Mouse (Mus musculus) T-helper 17 cell (primary cell): Measurements from ENCODE around the gene Mrps33.

Experiments used
- in situ Hi-C, 2 experiments: fragments of 300-600 bp; cut with MboI, MseI; formaldehyde crosslinking; loops; 1 replicate in 1 of 2; 2 replicates in 1 of 2; pipeline ENCODE4 v1.15.1; 2025; ENCODE audit warnings: high pct_unique_total_duplicates in 2 of 2

The Mrps33 gene

GRCm38 (mm10) chr6:39810612-39811116 lies at the start of gene Mrps33:
Gene Mrps33, minus strand, starts transcription at chr6:39810988.
- in situ Hi-C loops, result loop anchor here in 1 of 2 experiments (25.0 kb wide), 1 partner anchor 652 kb away; the partner anchor contains the start of gene Ssbp1

- in situ Hi-C loops, result no loop called here
Measured at GRCm38 (mm10) chr6:39849667-39850066, 38.9 kb upstream of the Mrps33 start.

- in situ Hi-C loops, result no loop called here
Measured at GRCm38 (mm10) chr6:39848766-39849165, 38.0 kb upstream of the Mrps33 start.

DNA sequence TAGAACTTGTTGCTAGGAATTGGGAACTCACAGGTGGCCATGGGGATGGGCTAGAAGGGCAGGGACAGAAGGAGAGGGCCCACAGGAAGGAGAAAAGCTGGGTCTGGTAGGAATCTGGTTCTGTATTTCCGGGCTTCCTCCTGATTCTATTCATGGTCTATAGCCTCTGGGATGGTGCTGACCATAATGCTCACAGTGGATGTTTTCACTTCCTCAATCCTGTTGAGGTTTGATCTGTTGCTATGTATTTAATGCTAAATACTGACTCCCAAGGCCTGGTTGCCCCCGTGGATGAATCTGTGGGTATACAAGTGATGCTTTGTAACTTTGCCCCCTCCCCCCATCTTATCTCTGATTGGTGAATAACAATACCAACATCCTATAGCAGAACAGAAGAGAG lies 36.8 kb upstream of the Mrps33 start:
- in situ Hi-C loops, result no loop called here

DNA sequence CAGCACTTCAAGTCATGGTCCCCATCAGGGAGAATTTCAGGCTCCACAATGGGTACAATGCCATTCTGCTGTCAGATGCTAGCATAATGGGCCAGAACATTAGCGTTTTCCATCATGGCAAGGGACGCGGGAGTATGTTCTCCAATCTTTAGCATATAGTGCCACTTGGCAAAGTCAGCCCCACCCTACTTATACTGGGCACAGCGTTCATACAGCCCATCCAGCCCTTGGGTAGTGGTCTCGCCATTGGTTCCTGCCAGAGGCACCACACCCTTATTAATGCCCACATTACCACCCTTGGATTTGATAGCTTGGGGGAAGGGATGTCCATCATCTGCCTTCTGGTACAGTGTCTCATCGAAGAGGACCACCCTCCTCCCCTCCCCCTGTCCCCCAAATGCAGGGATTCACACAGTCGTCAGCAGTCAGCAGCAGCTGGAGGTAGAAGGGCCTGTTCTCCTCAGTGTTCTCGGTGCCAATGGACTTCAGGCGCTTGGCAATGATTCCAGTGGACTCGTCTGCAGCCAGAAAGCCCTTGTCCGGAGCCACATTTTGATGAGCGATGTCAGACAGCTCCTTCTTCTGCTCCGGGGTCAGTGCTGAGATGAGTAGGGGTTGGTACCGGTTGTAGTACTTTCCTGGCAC lies 33.0 kb upstream of the Mrps33 start:
- in situ Hi-C loops, result no loop called here

DNA sequence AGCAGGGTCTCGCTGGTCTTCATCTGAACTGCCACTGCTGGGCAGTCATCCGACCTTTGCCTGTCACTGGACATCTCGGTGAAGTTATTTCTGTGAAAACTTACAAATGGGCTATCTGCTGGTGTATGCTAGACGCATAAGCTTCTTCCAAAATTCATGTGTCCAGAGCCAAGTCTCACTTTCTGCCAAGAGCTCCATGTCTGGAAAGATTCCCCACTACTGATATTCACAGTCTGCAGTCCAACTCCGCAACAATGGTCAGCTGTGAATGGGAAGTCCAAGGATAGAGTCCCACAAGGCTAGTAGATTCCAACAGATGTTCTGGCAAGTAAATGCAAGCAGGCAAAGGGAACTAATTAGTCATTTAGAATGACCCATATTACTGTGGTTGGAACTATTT lies 17.9 kb upstream of the Mrps33 start:
- in situ Hi-C loops, result no loop called here

DNA sequence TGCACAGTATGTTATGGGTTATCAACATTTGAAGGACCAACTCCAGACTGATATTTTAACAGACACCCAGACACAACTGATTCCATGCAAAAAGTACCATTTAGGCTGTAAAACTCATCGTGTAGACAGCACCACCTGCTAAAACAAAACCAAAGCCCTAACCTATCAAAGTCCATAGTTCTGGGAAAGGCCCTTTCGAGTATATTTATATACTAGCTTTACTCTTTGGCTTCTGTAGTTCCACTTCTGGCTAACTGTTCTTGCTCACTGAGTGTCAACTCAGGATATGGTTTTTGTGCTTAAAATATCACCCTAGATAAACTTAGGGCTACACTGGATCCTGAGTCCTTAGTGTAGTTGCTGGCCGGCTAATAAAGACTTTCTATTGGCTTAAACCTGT lies 10.5 kb upstream of the Mrps33 start:
- in situ Hi-C loops, result loop anchor here in 1 of 2 experiments (25.0 kb wide), 1 partner anchor 641 kb away; the partner anchor contains the start of gene Ssbp1

GRCm38 (mm10) chr6:39818922-39819321 lies 8.1 kb upstream of the Mrps33 start:
- in situ Hi-C loops, result loop anchor here in 1 of 2 experiments (25.0 kb wide), 1 partner anchor 643 kb away; the partner anchor contains the start of gene Ssbp1

DNA sequence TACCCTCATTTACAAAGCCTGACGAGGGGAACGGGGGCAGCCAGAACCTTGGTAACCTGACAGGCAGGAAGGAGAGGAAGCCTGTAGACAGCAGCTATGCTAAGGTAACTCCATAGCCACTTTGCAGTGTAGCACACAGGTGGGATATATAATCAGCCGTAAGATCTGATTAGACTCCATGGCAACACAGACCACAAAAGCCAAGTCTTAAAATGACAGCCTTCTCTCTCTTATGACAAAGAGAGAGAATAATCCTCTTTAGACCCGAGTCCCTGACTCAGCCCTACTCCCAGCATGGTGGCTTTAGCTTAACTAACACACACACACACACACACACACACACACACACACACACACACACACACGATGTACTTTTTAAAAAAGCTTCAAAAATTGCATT lies 2.3 kb downstream of the Mrps33 start:
- in situ Hi-C loops, result loop anchor here in 1 of 2 experiments (25.0 kb wide), 1 partner anchor 654 kb away; the partner anchor contains the start of gene Ssbp1

DNA sequence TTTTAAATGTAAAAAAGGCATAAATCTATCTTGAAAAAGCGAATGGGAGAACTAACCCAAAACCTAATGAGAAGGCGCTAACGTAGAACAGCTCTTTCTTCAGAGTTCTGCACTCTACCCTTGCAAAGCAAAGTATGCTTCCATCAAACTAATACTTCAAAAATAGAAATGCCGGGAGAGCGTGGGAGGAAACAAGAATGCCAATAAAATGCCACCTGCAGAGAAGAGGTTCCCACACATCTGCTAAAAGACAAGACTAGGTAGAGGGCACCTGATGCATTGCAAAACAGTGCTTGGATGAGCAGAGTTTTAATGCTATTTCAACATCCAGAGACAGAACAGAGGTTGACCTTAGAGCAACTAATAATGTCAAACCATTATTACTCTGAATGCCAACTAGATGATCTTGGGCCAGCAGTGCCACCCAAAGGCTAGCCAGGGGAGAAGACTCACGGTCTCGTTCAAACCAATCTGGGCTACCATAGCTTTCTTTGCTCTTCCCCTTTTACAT lies 3.7 kb downstream of the Mrps33 start:
- in situ Hi-C loops, result loop anchor here in 1 of 2 experiments (25.0 kb wide), 1 partner anchor 655 kb away; the partner anchor contains the start of gene Ssbp1

DNA sequence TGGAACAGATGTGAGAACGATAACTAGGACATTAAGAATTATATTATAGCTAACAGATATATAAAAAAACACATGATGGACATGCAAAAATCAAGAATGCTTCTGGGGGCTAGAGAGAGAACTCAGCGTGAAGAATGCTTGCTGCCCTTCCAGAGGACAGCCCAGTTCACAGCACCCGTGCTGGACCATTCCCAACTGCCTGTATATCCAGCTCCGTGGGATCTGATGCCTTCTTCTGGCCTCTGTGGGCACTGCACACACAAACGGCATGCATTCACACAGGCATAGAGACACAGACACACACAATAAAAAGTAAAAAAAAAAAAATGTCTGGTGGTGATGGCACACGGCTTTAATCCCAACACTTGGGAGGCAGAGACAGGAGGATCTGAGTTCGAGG lies 4.5 kb downstream of the Mrps33 start:
- in situ Hi-C loops, result loop anchor here in 1 of 2 experiments (25.0 kb wide), 1 partner anchor 656 kb away; the partner anchor contains the start of gene Ssbp1

DNA sequence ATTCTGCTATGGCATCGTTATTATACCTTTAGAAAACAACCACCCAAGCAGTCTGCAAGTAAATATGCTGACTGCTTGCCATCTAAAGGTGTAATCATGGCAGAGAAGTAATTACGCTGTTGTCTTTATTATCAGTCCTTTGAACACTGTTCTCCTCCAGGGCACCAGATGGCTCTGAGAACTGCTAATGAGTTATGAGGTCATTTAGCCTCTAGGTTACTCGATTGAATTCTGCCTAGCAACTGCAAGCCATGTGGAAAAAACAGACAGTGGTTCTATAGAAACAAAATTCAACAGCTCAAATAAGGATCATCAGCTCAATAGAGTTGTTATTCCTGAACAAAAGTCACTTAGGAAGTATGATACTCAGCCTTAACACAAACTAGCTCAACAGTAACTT lies 4.9 kb downstream of the Mrps33 start:
- in situ Hi-C loops, result loop anchor here in 1 of 2 experiments (25.0 kb wide), 1 partner anchor 656 kb away; the partner anchor contains the start of gene Ssbp1

- in situ Hi-C loops, result loop anchor here in 1 of 2 experiments (25.0 kb wide), 1 partner anchor 661 kb away; the partner anchor contains the start of gene Ssbp1
Measured at GRCm38 (mm10) chr6:39800977-39801376, 9.8 kb downstream of the Mrps33 start.

DNA sequence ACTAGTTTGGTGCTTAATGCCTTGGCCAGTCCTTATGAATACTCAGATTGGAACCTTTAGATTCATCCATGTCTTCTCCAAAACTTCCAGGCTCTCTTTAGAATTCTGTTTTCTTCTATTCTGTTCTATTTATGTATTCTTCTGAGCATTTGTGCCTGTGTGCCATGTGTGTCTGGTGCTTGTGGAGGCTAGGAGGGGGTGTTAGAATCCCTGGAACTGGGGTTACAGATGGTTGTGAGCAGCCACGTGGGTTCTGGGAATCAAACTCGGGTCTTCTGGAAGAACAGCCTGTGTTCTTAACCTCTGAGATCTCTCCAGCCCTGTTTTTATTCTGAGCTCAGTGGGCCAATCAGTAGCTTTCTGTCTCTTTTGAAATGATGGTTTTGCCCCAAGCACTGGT lies 13.7 kb downstream of the Mrps33 start:
- in situ Hi-C loops, result loop anchor here (25.0 kb wide), 2 partner anchors 185 to 1535 kb away; partner anchors contain the start of gene D630045J12Rik (in 1 of the 2)

- in situ Hi-C loops, result loop anchor here (25.0 kb wide), 2 partner anchors 184 to 1534 kb away; partner anchors contain the start of gene D630045J12Rik (in 1 of the 2)
Measured at GRCm38 (mm10) chr6:39796150-39796549, 14.6 kb downstream of the Mrps33 start.

DNA sequence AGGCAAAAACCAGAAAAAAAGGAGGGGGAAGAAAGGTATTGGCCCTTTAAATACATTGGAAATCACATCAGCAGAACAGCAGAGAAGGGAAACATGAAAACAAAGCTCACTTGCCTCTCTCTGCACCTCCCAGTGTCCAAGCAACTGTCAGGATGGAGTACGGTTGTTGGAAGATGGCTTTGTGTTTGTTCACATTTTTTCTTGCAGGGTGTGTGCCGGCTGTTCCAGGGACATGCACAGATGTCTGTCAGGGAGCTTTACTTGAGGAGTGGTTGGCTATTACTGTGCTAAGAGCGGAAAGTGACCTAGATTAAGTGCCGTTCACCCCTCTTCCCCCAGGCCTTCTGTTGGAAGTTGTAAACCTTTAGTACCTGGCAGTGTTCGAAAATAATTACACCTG lies 19.0 kb downstream of the Mrps33 start:
- in situ Hi-C loops, result loop anchor here (25.0 kb wide), 2 partner anchors 180 to 1530 kb away; partner anchors contain the start of gene D630045J12Rik (in 1 of the 2)

- in situ Hi-C loops, result loop anchor here (25.0 kb wide), 2 partner anchors 176 to 1526 kb away; partner anchors contain the start of gene D630045J12Rik (in 1 of the 2)
Measured at GRCm38 (mm10) chr6:39788408-39788807, 22.4 kb downstream of the Mrps33 start.

DNA sequence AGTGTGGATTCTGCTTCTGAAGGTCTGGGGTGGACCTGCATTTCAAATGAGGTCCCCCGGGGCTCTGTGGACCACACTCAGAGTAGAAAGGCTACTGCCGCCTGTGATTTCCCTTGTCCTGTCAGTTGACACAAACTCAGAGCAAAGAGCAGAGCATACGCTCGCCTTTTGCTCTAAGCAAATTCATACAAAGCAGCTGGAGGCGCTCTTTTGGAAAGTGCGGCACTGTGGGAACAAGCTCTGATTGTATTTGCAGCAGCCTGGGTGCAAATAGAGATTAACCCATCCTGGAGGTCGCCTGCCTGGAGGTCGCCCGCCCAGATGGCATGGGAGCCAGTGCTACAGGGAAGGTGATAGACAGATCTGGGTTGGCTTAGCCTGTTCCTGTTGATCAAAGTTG lies 23.0 kb downstream of the Mrps33 start:
- in situ Hi-C loops, result loop anchor here (25.0 kb wide), 2 partner anchors 175 to 1525 kb away; partner anchors contain the start of gene D630045J12Rik (in 1 of the 2)

DNA sequence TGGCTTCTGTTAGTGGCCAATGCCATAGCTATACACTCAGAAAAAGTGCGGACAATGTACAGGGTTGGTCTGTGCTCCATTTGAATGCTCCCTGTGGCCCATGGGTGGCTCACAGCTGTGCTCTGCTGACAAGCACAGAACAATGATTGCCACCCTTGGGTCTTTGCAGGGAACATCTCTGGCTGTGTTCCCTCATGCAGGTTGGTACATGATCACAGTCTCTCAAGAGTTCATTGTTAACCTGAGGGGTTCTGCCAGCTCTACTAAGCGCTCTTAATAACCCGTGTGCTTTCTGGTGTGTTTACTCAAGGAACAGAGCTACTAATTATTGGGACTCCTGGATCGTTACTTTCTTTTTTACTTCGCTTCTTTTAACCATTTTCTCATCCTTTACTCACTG lies 24.8 kb downstream of the Mrps33 start:
- in situ Hi-C loops, result loop anchor here (25.0 kb wide), 2 partner anchors 174 to 1524 kb away; partner anchors contain the start of gene D630045J12Rik (in 1 of the 2)

DNA sequence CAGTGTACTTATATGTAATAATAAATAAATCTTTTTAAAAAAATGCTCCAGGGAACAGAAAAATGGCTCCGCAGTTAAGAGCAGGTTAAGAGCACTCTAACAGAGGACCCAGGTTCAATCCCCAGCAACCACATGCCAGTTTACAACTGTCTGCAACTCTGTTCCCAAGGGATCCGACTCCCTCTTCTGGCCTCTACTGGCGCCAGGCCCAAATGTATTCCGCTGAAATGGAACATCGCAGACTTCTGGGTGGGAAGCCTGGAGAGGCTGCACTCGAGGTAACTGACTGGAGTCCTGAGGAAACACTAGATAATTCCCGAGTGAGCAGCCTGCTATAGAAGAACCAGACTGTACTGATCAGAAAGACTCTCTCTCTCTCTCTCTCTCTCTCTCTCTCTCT lies 27.3 kb downstream of the Mrps33 start:
- in situ Hi-C loops, result loop anchor here (5.0 to 25.0 kb wide), 4 partner anchors 91 to 1521 kb away; partner anchors contain the start of gene D630045J12Rik (in 1 of the 2)

- in situ Hi-C loops, result loop anchor here (5.0 to 25.0 kb wide), 4 partner anchors 90 to 1520 kb away; partner anchors contain the start of gene D630045J12Rik (in 1 of the 2)
Measured at GRCm38 (mm10) chr6:39782618-39783017, 28.2 kb downstream of the Mrps33 start.
